Mouse (Mus musculus) stomach, postnatal 0 days (tissue): ENCODE data around the gene Pccb.

Source experiments
- CTCF ChIP-seq: IDR thresholded peaks from 2 replicates; pipeline ENCODE4 v1.5.1; 2016; ENCODE audit warnings: antibody characterized with exemption, low read depth, mild to moderate bottlenecking, moderate library complexity
- EP300 ChIP-seq: optimal IDR thresholded peaks from 2 replicates; pipeline ENCODE3; 2016; ENCODE audit warnings: antibody characterized with exemption

- TF ChIP-seq CTCF (no peak), EP300 (no peak)
These were observed 15.9 kb downstream of the Pccb start for GRCm38 (mm10) chr9:101018768-101019167.
